Mouse (Mus musculus) small intestine, adult 2 months (tissue): Measurements from ENCODE around the gene Thumpd2.

Source experiments
- CTCF ChIP-seq: fragments of 200-500 bp; IDR thresholded peaks from 2 replicates; pipeline ENCODE4 v1.5.1; 2012; ENCODE audit warnings: low read depth, mild to moderate bottlenecking, control low read depth, inconsistent platforms, low read length, moderate library complexity, mixed read lengths; ENCODE audit not compliant: insufficient replicate concordance, insufficient read length; ENCODE audit errors: extremely low read depth
- POLR2A ChIP-seq: fragments of 200-500 bp; IDR thresholded peaks from 2 replicates; pipeline ENCODE4 v1.6.1; 2012; ENCODE audit warnings: low read depth, mild to moderate bottlenecking, control low read depth, inconsistent platforms, low read length, moderate library complexity

- TF ChIP-seq POLR2A, result no peak
- TF ChIP-seq CTCF, result no peak
These were observed 38.0 kb upstream of the Thumpd2 start for GRCm38 (mm10) chr17:81102866-81103265.
